Mouse (Mus musculus) spleen, embryonic (tissue): ENCODE data around the gene Ranbp1.
"Not testable (repeated sequence)": the region's sequence is repeated elsewhere in the genome, so short reads cannot be mapped to it uniquely, and the experiment has no call there.

Source experiments
- CTCF ChIA-PET: fragments of 350-600 bp; sonication (Branson Sonifier 250); formaldehyde crosslinking; loops from one replicate; lab custom pipeline; 2022; lab: Charles Lee

Gene Ranbp1

GRCm38 (mm10) chr16:18248433-18249363 is at the start of gene Ranbp1, which contains the start of gene Trmt2a:
Gene Ranbp1 (minus strand): TSS chr16:18248732.
Gene Trmt2a (plus strand): TSS chr16:18248679.
- CTCF ChIA-PET: no interaction called here

- CTCF ChIA-PET: not testable (repeated sequence)
These were observed 41.1 kb upstream of the Ranbp1 start for GRCm38 (mm10) chr16:18289614-18290013.

GRCm38 (mm10) chr16:18289067-18289588 is 40.6 kb upstream of the Ranbp1 start, which contains the start of gene Dgcr8:
Gene Dgcr8 (minus strand): TSS chr16:18289246.
- CTCF ChIA-PET: no interaction called here

- CTCF ChIA-PET: no interaction called here
These were observed 40.1 kb upstream of the Ranbp1 start for GRCm38 (mm10) chr16:18288581-18289061.

GRCm38 (mm10) chr16:18288166-18288565 is 39.6 kb upstream of the Ranbp1 start:
- CTCF ChIA-PET: no interaction called here

- CTCF ChIA-PET: no interaction called here
These were observed 26.6 kb upstream of the Ranbp1 start for GRCm38 (mm10) chr16:18275166-18275565.

GRCm38 (mm10) chr16:18268182-18268581 is 19.6 kb upstream of the Ranbp1 start:
- CTCF ChIA-PET: no interaction called here

- CTCF ChIA-PET: interaction anchor here (0.8 kb wide), 1 partner anchor 9 kb away, joined by 5 read pairs; no protein-coding TSS in a partner anchor
These were observed 16.5 kb upstream of the Ranbp1 start for GRCm38 (mm10) chr16:18265024-18265423.

GRCm38 (mm10) chr16:18258221-18258620 is 9.7 kb upstream of the Ranbp1 start, which contains the start of gene Gm49776:
Gene Gm49776 (minus strand): TSS chr16:18258321.
- CTCF ChIA-PET: no interaction called here

- CTCF ChIA-PET: no interaction called here
These were observed 5.3 kb upstream of the Ranbp1 start for GRCm38 (mm10) chr16:18253866-18254265.

- CTCF ChIA-PET: no interaction called here
These were observed 4.2 kb upstream of the Ranbp1 start for GRCm38 (mm10) chr16:18252736-18253135.

GRCm38 (mm10) chr16:18250828-18251790 is 2.6 kb upstream of the Ranbp1 start:
- CTCF ChIA-PET: no interaction called here

GRCm38 (mm10) chr16:18250231-18250630 is 1.7 kb upstream of the Ranbp1 start:
- CTCF ChIA-PET: no interaction called here

GRCm38 (mm10) chr16:18249364-18249967 is 934 bp upstream of the Ranbp1 start:
- CTCF ChIA-PET: no interaction called here

- CTCF ChIA-PET: interaction anchor here (0.7 kb wide), 1 partner anchor 12 kb away, joined by 5 read pairs; no protein-coding TSS in a partner anchor
These were observed 772 bp downstream of the Ranbp1 start for GRCm38 (mm10) chr16:18247521-18248399.

GRCm38 (mm10) chr16:18241581-18241980 is 7.0 kb downstream of the Ranbp1 start:
- CTCF ChIA-PET: no interaction called here

- CTCF ChIA-PET: interaction anchor here (0.8 to 1.0 kb wide), 2 partner anchors 11 to 184 kb away, joined by 3 to 5 read pairs; no protein-coding TSS in a partner anchor
These were observed 11.6 kb downstream of the Ranbp1 start for GRCm38 (mm10) chr16:18236676-18237501.

- CTCF ChIA-PET: interaction anchor here (0.5 to 0.8 kb wide), 2 partner anchors 12 to 911 kb away, joined by 3 to 5 read pairs; no protein-coding TSS in a partner anchor
These were observed 13.0 kb downstream of the Ranbp1 start for GRCm38 (mm10) chr16:18235389-18236065.
